Mouse (Mus musculus) lung, postnatal 14 days (tissue): ENCODE measurements around the gene Cacna1b.

ENCODE experiments used
- DNase-seq: peaks from one replicate; pipeline ENCODE4 v3.0.0; 2021

Gene Cacna1b

DNA sequence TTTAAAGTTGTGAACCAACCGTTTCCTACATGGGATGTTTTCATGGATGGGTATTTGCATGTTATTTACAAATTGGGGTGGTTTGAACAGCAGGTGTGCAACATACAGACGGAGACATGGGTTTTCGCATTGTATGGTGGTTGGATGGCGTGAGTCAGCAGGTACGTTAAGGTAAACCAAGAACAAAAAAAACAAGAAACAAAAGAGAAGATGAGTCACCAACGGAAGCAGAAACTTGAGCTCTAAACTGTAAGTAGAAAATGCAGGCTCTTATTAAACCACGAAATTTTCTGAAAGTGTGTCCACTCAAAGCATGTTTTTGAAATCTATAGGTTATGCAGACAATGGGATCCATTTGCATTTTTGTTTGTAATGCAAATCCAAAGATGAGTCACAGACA is 120.1 kb downstream of the Cacna1b start:
- no peak for DNase-seq

DNA sequence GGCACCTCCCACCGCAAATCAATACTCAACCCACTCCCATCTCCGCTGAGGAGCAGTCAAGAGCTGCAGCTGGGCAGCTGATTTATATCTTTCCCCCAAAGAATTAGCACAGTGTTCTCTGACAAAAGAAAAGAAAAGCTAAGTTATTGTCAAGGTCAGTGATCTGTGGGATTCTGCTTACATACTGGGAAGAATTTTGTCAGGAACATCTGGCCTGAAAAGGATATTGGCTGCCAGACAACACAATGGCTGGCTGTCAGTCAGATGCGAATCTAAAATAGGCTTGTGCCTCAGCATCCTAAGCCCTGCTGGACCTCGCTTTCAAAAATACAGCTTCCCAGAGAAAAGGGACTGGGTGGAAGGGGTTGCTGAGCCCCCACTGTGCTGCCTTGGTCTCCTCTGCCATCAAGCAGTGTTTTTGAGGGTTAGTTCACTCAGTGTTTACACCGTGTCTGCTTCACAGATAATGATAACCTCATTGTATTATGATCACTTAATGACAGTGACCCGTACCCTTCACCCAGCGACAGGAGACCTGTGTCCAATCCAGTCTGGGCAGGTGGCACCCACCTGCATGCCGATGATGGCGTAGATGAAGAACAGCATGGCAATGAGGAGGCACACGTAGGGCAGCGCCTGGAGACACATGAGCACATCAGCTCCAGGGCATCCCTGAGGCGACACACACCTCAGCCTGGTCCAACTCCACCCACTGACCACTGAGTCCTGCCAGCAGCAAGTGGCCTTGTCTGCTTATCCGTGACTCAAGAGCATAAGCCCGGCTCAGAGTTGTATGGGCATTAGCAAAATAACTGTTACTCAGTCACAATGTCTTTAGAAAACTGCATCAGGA is 124.6 kb downstream of the Cacna1b start:
- no peak for DNase-seq

- DNase-seq = no peak
Observed at GRCm38 (mm10) chr2:24633645-24634044, 129.3 kb downstream of the Cacna1b start.

DNA sequence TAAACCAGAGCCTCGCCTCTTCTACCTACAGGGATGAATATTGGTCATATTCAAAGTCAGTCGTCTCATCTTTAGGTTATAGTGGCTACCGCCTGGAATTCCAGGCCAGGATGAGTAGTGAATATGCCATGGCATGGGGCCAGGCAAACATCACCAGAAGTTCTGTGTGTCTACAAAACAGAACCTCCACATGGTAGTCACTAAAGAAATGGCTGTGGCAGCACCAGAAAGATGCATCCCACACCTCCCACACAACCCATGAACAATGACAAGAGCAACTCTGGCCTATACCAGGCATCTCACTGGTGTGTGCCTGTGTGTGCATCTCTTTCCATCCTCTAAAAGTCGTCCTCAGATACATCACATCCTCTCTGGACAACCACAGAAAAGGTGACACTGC is 145.8 kb downstream of the Cacna1b start:
- no peak for DNase-seq

DNA sequence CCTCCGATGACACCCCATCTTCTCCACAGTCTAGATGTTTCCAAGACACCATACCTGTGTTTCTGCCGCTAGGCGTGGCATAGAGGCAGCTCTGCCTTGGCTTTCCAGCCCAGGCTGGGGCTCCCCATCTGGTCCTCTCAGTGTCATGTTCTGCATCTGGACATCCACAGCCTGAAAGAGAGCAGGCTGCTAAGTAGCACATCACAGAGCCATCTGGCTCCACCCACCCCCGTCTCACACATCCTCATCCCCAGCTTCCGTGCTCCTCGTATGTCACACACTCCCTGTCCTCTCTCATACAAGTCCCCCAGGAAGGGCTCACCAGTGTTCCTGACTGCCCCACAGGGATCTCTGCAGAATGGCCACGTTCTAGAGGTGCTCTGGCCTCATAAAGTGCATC is 153.2 kb downstream of the Cacna1b start:
- DNase-seq = no peak

DNA sequence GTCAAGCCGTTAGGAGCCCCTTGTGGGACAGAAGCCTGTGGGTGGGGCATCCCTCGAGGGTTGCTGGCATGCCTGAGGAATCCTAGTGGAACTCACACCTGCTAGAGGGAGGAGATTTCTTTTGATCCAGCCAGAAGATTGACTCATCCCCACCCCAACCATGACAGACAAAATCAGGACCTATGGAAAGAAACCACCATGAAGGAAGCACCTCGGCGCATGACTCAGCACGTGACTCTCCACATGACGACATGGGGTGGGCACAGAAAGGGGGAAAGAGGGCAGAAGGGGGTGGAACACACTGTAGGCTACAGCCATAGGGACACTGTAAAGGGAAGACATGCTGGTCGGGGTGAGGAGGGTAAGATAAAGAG is 154.2 kb downstream of the Cacna1b start:
- DNase-seq = no peak

- DNase-seq = no peak
Observed at GRCm38 (mm10) chr2:24607905-24608764, 154.8 kb downstream of the Cacna1b start.

DNA sequence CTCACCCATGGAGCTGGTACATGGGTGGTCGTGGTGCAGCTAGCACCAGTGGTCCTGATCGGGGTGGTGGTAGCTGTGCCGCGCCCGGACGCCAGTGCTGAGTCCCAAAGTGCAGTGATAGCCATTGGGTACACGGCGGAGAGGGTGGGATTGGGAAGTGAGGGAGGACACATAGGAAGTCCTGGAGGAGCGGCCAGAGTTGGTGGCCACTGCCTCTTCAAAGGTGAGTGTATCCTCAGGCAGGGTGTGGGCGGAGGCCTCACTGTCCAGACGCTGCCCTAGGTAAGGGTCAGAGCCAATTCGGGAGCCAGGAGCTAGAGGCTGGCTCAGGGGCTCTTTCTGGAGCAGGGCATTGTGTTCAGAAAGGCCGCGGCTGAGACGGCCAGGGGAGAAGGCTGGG is 156.4 kb downstream of the Cacna1b start:
- no peak for DNase-seq

GRCm38 (mm10) chr2:24605096-24605495 is 157.9 kb downstream of the Cacna1b start:
- DNase-seq = no peak

DNA sequence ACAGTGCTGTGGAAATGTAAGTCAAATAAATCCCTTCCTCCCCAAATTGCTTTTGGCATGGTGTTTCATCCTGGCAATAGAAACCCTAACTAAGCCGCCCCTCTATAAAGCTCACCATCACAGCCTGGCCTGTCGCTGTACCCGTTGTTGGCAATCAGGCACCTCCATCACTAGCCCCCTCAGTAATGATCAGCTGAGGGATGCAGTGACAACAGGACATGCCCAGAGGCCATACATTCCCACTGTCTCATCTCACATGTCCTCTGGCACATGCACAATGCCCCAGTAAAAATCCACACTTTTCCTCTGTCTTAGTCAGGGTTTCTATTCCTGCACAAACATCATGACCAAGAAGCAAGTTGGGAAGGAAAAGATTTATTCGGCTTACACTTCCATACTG is 173.5 kb downstream of the Cacna1b start:
- DNase-seq = no peak

- DNase-seq = no peak
Observed at GRCm38 (mm10) chr2:24587999-24588398, 175.0 kb downstream of the Cacna1b start.

- peak; percentile 58 for DNase-seq
Observed at GRCm38 (mm10) chr2:24574616-24575015, 188.3 kb downstream of the Cacna1b start.

DNA sequence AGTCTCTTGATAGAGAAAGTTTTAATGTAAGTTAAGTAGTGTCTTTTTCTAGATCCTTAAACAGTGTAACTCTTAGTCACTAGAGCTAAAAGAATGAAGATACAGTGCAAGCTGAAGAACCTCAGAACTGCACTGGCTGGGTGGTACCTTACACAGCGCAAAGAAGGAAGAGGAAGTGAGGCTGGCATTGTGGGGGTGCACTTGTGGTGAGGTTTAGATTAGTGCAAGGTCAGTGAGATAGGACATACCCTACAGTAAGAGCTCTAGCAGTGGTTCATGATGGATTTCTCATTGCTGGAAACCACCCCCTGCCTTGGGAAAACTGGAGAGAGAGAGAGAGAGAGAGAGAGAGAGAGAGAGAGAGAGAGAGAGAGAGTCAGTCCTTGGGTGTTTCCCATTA is 192.0 kb downstream of the Cacna1b start:
- no peak for DNase-seq

GRCm38 (mm10) chr2:24568555-24568954 is 194.4 kb downstream of the Cacna1b start:
- DNase-seq = peak; percentile 53

DNA sequence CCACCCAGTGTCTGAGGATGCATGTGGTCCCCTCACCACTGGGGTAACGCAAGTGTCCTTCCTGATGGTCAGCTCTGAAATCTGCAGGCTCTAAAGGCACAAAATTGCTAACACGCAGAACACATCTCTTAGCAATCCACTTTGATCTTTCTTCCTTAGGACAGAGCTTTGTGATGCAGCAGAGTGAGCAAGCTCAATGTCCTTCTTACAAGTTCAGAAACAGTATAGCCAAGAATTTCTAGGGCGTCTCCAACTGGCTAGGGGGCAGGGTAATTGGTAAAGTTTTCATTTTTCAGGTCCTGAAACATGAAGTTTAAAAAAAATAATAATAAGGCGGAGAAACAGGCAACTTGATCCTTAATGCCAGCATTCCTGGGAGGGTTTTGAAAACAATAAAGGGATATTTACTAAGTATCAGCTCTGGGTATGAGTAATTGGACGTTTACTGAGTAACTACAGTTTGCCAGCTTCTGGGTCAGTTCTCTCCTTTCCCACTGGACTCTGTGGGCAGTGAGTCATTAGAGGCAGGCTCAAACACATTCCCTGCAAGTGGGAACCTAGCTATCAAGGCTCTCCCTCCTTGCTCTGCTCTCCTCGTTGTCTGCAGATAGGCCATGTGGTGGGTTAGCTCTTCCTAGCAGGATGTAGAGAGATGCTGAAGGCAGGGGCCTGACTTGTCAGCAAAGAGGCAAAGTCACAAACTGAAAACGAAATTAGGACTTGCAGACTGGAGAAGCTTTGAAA is 200.2 kb downstream of the Cacna1b start:
- DNase-seq = no peak

GRCm38 (mm10) chr2:24561946-24562345 is 201.0 kb downstream of the Cacna1b start:
- DNase-seq = no peak

DNA sequence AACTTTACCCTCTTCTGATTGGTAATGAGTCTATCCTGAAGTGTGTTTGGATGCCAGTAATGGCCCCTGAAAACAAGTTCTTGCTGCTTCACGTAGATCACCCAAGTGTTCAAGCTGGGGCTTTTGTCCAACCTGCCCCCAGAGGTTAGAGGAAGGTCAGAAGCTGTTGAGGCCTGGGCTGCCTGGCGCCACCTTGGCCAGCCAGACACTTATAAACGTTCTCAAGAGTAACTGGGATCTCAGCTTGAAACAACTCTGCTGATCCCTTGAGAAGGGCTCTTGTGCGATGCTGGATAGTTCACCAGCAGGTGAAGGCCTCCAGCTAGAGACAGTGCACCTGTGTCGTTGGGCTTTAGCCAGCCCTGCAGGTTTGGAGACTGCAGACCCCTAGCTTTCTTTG is 202.8 kb downstream of the Cacna1b start:
- DNase-seq = no peak

DNA sequence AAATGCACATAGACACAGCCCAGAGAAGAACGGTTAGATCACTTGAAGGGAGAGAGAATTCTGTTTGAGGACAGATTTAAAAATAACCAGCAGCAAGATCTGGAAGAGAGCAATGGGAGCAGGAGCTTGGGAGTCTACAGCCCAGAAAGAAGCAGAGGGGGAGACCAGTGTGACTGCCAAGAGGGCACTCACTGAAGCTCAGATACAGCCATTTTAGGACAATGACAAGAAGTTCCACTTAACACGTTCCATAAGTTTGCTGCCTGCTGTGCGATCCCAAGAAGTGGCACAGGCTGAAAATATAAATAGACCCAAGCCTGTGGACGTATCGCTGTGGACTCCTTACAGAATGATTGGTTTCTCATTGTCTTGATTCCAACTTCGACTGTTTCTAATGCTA is 206.6 kb downstream of the Cacna1b start:
- DNase-seq = no peak

DNA sequence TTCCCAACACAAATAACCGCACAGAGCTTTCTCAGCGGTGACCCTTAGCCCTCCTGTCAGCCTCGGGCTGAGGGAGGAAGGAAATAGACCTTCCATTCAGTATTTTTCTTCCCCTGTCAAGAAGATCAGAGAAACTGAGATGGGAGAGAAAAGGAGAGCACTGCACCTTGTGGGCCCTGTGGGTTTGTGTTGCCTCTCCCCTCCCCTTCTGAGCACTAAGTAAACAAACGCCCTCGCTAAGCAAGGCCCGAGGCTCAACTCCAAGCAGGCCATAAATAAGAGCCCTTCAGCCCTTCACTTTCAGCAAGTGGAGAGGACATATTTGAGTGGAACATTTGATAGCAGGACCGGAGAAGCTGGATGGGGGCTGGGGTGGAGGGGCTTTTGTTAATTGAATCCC is 209.0 kb downstream of the Cacna1b start:
- peak; percentile 14 for DNase-seq
